Mouse (Mus musculus) heart, embryonic 13.5 days (tissue): Measurements from ENCODE around the gene Slain1. TPM values are rescaled to one million over a fixed set of nuclear protein-coding genes. Genes with fewer than 3 reads are reported as not detected.

Experiments
- ATAC-seq: fragments of 200-750 bp; cut with Nextera tagmentation; 2 replicates; pipeline ENCODE4 v1.8.0; 2017; ENCODE audit warnings: moderate TSS enrichment; ENCODE audit not compliant: insufficient number of reproducible peaks, low FRiP score, low TSS enrichment; ENCODE audit errors: extremely low read depth
- H3K27ac ChIP-seq: fragments of 300-500 bp; sonication (generic); replicated peaks from 2 replicates; pipeline ENCODE4 v1.5.1; 2015; ENCODE audit warnings: moderate library complexity, mild to moderate bottlenecking, inconsistent platforms
- H3K27me3 ChIP-seq: fragments of 300-500 bp; sonication (generic); replicated peaks from 2 replicates; pipeline ENCODE4 v1.6.1; 2015; ENCODE audit warnings: mild to moderate bottlenecking, inconsistent platforms
- H3K36me3 ChIP-seq: fragments of 300-500 bp; sonication (generic); 2 replicates; pipeline ENCODE4 v1.6.1; 2015; ENCODE audit warnings: mild to moderate bottlenecking, inconsistent platforms
- H3K4me1 ChIP-seq: fragments of 300-500 bp; sonication (generic); 2 replicates; pipeline ENCODE4 v1.6.1; 2015; ENCODE audit warnings: inconsistent platforms
- H3K4me2 ChIP-seq: fragments of 300-500 bp; sonication (generic); 2 replicates; pipeline ENCODE4 v1.6.1; 2015; ENCODE audit warnings: inconsistent platforms, mild to moderate bottlenecking, moderate library complexity
- H3K4me3 ChIP-seq: fragments of 300-500 bp; sonication (generic); 2 replicates; pipeline ENCODE4 v1.5.1; 2015; ENCODE audit warnings: moderate library complexity, mild to moderate bottlenecking, inconsistent platforms
- H3K9ac ChIP-seq: fragments of 300-500 bp; sonication (generic); 2 replicates; pipeline ENCODE4 v1.6.1; 2015; ENCODE audit warnings: inconsistent platforms, mild to moderate bottlenecking, moderate library complexity
- H3K9me3 ChIP-seq: fragments of 300-500 bp; sonication (generic); 2 replicates; pipeline ENCODE4 v1.6.1; 2016; ENCODE audit warnings: inconsistent platforms
- WGBS: fragments of 180-500 bp; shearing (Covaris S2); methylation state at CpG from one replicate; pipeline ENCODE4 v1.1.7; 2015; ENCODE audit warnings: mixed read lengths; 5-methylcytosine and 5-hydroxymethylcytosine counted together
- polyA plus RNA-seq: library from polyadenylated mRNA; unstranded; fragments of >200 nt; fragmentation: Nextera tagmentation; extraction: Ambion mirVana; gene quantifications from 2 replicates; pipeline ENCODE4 v1.2.1, GENCODE M21; 2015

Slain1 gene
- polyA plus RNA-seq, 1 experiment from 2014 or later: 0.31 TPM

DNA sequence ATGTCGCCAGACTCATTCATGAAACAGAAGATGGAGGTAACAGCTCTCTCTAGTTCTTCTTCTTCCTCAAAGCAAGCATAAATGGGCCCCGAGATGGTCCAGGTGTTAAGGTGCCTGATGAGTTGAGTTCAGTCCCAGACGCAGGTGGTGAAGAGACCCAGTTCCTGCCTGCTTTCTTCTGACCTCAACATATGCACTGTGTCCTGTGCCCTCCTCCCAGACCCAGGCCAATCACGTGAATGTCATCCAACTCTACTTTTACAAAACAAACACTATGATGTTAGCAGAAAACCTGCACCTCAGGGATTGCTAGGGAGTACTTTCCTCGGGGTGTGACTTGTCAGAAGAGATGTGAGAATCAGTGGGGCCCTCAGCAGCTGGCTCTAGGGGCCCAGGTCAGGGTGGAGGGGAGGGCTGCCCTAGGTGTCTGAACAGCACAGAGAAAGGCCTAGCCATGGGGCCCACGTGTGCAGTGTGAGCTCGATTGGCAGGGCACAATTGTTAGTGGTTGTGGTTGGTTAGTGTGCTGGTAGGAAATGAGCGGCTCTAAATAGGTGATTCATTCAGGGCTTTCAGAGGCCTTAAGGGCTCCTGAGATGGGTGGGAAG, 16.4 kb downstream of the Slain1 start:
- Histone ChIP-seq H3K9me3 (0 out of 2 replicates have a peak, but pooled peaks cover 3% of the 10 kb centered on the region), H3K4me1 (no peaks in the 10 kb centered on the region), H3K27me3 (no peaks in the 10 kb centered on the region), H3K4me2 (no peak overlapping the region), H3K4me3 (no peak overlapping the region), H3K36me3 (no peaks in the 10 kb centered on the region), H3K27ac (no peak overlapping the region), H3K9ac (no peak overlapping the region)
- no peak for ATAC-seq
- 66% methylated on average over 8 of the region's 8 CpGs for WGBS

DNA sequence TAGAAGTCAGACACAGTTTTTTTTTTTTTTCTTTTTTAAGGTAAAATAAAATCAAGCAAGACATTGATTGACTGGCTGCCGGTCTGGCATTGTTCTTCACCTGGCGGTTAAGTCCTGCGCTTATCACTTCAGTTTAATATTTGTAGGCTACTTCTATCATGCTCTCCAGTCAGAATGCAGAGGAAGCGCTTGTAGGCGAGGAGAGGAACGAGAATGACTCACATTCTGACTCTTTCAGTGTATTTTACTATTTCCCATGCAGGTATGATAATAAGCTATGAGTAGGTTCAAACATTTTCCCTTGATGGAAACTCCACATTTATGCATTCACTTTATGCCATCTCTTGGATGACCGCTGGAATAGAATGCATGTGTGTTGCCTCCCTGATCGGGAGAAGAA, 17.0 kb downstream of the Slain1 start:
- WGBS: 86% methylated on average over 8 of the region's 8 CpGs
- ATAC-seq: no peak

DNA sequence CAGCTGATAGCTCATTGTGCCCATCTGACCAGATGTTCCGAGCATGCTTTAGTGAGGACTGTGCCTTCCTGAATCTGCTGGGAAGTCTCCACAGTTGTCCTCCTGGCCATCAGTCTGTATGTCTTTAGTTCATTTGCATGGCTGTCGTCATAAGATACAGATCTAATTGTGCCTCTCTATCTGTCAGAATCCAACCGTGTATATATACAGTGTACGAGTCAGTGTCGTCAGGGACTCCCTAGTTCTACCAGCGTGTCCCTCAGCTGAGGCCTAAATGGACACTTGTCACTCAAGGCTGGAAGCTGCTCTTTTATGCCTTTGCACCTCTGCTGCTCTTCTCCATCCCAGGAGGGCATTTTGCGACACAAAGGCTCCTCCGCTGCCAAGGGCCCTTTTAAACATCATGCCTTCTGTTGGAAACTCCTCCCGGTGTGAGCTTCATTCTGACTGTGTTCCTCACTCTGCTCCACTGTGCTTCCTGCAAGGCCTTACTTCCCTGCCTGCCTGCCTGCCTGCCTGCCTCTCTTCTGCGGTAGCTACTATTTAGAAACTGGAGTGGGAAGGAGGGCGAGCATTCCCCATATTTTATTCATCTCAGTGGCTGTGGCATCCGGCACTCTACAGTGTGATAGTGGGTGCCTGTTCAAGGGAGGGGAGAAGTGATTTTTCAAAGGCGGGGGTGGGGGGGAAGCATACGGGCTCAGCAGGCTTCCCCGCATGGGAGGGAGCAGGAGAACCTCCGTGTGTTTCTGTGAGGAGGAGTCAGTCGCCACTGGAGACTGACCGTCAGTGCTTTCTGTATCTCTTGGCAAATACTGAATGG, 29.6 kb downstream of the Slain1 start:
- Histone ChIP-seq H3K4me2 (peak overlapping the region; percentile 69), H3K4me1 (peaks cover 16% of the 10 kb centered on the region), H3K9ac (peak overlapping the region; percentile 71), H3K4me3 (peak overlapping the region; percentile 46), H3K27me3 (peaks cover 24% of the 10 kb centered on the region), H3K36me3 (no peaks in the 10 kb centered on the region), H3K9me3 (no peaks in the 10 kb centered on the region), H3K27ac (no peak overlapping the region)
- WGBS: 34% methylated on average over 18 of the region's 18 CpGs
- ATAC-seq: no peak

More for the DNA sequence above, 17.0 kb downstream of the Slain1 start:
- no peaks in the 10 kb centered on the region for H3K27me3 ChIP-seq
- H3K36me3 ChIP-seq: no peaks in the 10 kb centered on the region
- no peak overlapping the region for H3K4me3 ChIP-seq
- 0 out of 2 replicates have a peak, but pooled peaks cover 3% of the 10 kb centered on the region for H3K9me3 ChIP-seq
- H3K4me1 ChIP-seq: no peaks in the 10 kb centered on the region
- no peak overlapping the region for H3K27ac ChIP-seq
- no peak overlapping the region for H3K9ac ChIP-seq
- H3K4me2 ChIP-seq: no peak overlapping the region

DNA sequence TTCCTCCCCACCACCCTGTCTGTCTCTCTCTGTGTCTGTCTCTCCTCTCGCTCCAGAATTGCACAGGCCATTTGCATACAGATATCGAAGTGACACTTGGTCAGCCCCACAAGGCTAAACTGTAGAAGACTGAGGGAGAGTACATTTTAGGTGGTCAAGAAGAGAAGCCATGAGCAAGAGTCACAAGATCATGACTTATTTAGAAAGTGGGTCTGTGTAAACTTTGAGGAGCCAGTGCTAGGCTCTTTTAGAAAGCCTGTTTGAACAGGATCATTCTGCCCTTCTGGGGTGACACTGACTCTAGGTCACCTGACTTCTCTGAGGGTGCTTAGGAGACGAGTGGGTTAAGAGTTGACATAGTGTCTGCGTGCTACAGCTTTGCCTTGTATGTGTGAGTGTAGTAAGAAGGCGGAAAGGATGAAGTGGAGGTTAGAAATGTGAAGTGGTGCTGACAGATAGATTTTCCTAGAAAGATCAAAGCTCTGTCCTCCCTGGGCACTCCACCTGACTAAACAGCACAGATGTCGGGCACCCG, 30.3 kb downstream of the Slain1 start:
- Histone ChIP-seq H3K4me1 (peaks cover 16% of the 10 kb centered on the region), H3K9me3 (no peaks in the 10 kb centered on the region), H3K4me2 (peak overlapping the region; percentile 69), H3K36me3 (no peaks in the 10 kb centered on the region), H3K4me3 (peak overlapping the region; percentile 46), H3K27ac (no peak overlapping the region), H3K9ac (peak overlapping the region; percentile 71), H3K27me3 (peaks cover 24% of the 10 kb centered on the region)
- 27% methylated on average over 7 of the region's 7 CpGs for WGBS
- no peak for ATAC-seq

DNA sequence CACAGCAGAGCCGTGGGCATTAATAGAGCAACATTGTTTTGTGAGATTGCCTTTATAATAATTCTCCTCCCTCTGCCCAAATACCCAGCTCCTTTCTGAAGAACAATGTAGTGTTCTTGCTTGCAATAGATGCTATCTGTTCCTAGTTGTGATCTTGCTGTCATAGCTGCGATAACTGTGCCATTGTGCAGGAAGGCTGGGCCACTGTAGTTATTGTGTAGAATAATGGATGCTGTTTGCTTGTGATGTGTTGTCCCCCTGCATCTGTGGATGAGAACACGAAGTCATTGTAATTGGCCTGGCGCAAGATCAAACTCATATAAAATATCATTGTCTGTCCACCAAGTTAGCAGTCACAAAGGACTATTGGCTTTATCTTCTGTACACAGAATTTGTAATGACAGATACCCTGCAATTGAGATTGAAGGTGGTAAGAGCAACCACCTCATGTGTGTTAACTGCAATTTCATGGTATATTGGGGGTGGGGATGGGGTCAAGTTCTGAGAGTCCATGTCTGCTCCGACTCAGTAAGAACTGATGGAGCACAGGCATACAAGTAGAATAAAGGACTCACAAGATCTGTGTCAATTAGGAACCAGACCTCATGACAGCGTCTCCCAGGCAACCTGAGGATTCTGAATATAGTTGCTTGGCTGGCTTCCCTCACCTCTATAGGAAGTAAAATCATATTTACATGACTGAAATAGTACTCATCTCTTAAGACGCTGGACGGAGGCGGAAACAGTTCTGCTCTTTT, 32.8 kb downstream of the Slain1 start:
- H3K4me1 ChIP-seq: peaks cover 16% of the 10 kb centered on the region
- WGBS: 73% methylated on average over 9 of the region's 9 CpGs

DNA sequence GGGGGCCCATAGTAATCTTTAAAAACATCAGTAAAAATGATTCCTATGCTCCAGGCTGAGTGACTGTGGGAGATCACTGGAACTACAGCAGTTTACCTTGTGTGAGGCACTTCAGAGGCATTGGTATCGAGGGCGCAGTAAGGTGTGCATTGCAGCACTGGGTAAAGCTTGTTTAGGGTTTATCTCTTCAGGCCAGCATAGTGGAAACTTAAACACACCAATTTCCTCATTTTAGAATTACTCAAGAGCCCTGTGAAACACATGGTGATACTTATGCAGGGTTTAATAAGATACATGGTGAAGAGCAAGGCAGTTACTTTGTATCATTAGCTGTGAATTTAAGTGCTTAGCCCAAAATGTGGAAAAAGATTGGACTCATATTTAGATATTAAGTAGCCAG, 37.0 kb downstream of the Slain1 start:
- Histone ChIP-seq H3K4me1 (no peaks in the 10 kb centered on the region), H3K27me3 (peaks cover 9% of the 10 kb centered on the region), H3K4me3 (no peak overlapping the region), H3K36me3 (no peaks in the 10 kb centered on the region), H3K27ac (no peak overlapping the region), H3K4me2 (no peak overlapping the region), H3K9me3 (no peaks in the 10 kb centered on the region), H3K9ac (no peak overlapping the region)
- WGBS: 74% methylated on average over 2 of the region's 2 CpGs
- ATAC-seq: no peak

More for the DNA sequence above, 32.8 kb downstream of the Slain1 start:
- H3K36me3 ChIP-seq: no peaks in the 10 kb centered on the region
- peaks cover 24% of the 10 kb centered on the region for H3K27me3 ChIP-seq
- H3K27ac ChIP-seq: no peak overlapping the region
- no peak overlapping the region for H3K9ac ChIP-seq
- no peak for ATAC-seq
- H3K4me2 ChIP-seq: no peak overlapping the region
- no peaks in the 10 kb centered on the region for H3K9me3 ChIP-seq
- no peak overlapping the region for H3K4me3 ChIP-seq

DNA sequence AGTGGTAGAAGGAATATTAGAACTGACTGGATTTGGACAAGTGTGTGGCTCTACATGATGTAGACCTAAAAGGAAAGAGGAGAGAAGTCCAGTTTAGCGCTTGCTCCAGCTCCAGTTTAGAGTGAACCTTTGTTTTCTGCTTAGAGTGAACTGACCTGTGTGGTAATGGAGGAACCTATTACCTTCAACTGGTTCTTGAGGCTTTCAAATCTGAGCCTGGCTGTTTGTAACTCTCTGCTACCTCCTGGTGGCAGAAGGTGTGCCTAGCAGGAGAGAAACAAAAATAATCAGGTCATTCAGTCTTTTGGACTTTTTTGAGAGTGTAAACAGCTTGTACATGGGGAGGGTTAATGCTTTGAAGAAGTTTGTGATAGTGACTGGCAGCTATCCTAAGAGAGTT, 44.3 kb downstream of the Slain1 start:
- Histone ChIP-seq H3K9me3 (no peaks in the 10 kb centered on the region), H3K4me1 (no peaks in the 10 kb centered on the region), H3K4me2 (no peak overlapping the region), H3K27ac (no peak overlapping the region), H3K4me3 (no peak overlapping the region), H3K36me3 (no peaks in the 10 kb centered on the region), H3K9ac (no peak overlapping the region), H3K27me3 (no peaks in the 10 kb centered on the region)
- ATAC-seq: no peak
- WGBS: 34% methylated on average over 1 of the region's 1 CpGs

DNA sequence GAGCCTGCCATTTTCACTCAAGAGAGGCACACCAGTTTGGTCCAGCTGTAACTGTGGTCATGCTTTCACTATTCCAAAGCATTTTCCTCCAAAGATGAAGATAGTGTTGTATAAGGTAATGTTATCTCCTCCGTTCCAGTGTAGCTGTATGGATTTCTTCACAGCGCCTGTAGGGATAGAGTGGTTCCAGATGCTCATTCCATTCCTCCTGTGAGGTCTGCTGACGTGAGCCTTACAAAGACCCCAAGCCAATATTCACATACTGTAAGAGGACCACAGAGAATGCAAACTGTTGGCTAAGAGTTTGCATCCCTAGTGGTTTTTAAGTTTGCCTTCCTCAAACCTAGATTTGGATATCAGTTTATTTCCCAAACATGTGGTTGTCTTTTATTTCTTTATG, 45.6 kb downstream of the Slain1 start:
- H3K4me2 ChIP-seq: no peak overlapping the region
- H3K4me3 ChIP-seq: no peak overlapping the region
- H3K27me3 ChIP-seq: no peaks in the 10 kb centered on the region
- no peak for ATAC-seq
- H3K9me3 ChIP-seq: no peaks in the 10 kb centered on the region
- H3K9ac ChIP-seq: no peak overlapping the region
- H3K27ac ChIP-seq: no peak overlapping the region
- H3K4me1 ChIP-seq: no peaks in the 10 kb centered on the region
- no peaks in the 10 kb centered on the region for H3K36me3 ChIP-seq
- WGBS: 66% methylated on average over 3 of the region's 3 CpGs

DNA sequence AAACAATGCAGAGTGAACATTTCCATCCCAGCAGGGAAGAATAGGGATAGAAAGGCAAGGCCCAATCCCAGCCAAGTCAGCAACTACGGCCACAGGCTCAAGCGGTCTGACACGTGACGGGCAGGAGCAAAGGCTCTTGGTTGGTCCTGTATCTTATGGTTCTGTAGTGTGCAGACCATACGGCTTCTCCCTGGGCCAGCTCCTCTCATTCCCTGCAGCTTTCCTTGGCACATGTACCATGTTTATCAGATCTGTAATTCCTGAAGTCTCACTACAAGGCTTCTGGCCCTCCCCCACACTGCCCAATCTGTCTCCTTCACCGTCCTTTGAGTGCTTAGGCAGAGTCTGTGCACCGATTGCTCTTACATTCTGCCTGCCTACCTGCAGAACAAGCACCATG, 47.1 kb downstream of the Slain1 start:
- Histone ChIP-seq H3K27ac (no peak overlapping the region), H3K4me3 (no peak overlapping the region), H3K4me1 (no peaks in the 10 kb centered on the region), H3K27me3 (no peaks in the 10 kb centered on the region), H3K9ac (no peak overlapping the region), H3K36me3 (no peaks in the 10 kb centered on the region), H3K9me3 (no peaks in the 10 kb centered on the region), H3K4me2 (no peak overlapping the region)
- ATAC-seq: no peak; the same call in 1 of the 2 replicates
- 69% methylated on average over 7 of the region's 7 CpGs for WGBS

DNA sequence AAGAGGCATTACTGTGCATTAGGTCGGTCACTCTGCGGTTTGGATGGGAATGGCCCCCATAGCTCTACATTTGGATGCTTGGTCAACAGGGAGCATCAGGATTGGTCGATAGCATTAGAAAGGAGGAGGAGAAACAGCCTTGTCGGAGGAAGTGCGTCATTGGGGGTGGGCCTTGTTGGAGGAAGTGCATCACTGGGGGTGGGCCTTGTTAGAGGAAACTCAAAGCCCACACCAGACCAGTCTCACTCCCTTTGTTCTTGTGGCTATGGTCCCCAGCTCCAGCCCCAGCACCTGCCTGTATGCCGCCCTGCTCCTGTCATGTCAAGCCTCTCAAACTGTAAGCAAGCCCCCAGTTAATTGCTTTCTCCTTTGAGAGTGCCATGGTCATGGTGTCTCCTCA, 49.3 kb downstream of the Slain1 start:
- Histone ChIP-seq H3K36me3 (no peaks in the 10 kb centered on the region), H3K4me2 (no peak overlapping the region), H3K27me3 (no peaks in the 10 kb centered on the region), H3K4me3 (no peak overlapping the region), H3K9me3 (no peaks in the 10 kb centered on the region), H3K27ac (no peak overlapping the region), H3K4me1 (no peaks in the 10 kb centered on the region), H3K9ac (no peak overlapping the region)
- ATAC-seq: no peak
- 83% methylated on average over 6 of the region's 6 CpGs for WGBS

DNA sequence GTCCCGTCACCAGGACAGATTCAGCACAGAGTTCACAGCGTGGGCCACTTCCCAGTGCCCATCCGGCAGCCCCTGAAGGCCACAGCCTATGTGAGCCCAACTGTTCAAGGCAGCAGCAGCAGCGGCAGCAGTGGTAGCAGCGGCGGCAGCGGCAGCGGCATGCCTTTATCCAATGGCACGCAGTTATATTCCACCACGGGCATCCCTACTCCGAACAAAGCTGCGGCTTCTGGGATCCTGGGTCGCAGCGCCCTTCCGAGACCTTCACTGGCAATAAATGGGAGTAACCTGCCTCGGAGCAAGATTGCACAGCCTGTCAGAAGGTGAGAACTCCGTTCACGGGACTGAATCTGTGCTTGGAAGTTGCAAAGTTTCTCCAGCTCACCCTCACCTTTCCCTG, 52.5 kb downstream of the Slain1 start:
- WGBS: 88% methylated on average over 18 of the region's 18 CpGs
- no peak overlapping the region for H3K9ac ChIP-seq
- H3K27me3 ChIP-seq: no peaks in the 10 kb centered on the region
- no peaks in the 10 kb centered on the region for H3K4me1 ChIP-seq
- H3K4me3 ChIP-seq: no peak overlapping the region
- H3K9me3 ChIP-seq: no peaks in the 10 kb centered on the region
- H3K27ac ChIP-seq: no peak overlapping the region
- no peak overlapping the region for H3K4me2 ChIP-seq
- no peak for ATAC-seq
- H3K36me3 ChIP-seq: no peaks in the 10 kb centered on the region
